Mouse (Mus musculus): ENCODE data around the gene Tpm3. TPM values are rescaled to one million over a fixed set of nuclear protein-coding genes. Genes with fewer than 3 reads are reported as not detected.
"Not testable (repeated sequence)": the region's sequence is repeated elsewhere in the genome, so short reads cannot be mapped to it uniquely, and the experiment has no call there.

The Tpm3 gene
- polyA plus RNA-seq, 1 experiment = 103 TPM

DNA sequence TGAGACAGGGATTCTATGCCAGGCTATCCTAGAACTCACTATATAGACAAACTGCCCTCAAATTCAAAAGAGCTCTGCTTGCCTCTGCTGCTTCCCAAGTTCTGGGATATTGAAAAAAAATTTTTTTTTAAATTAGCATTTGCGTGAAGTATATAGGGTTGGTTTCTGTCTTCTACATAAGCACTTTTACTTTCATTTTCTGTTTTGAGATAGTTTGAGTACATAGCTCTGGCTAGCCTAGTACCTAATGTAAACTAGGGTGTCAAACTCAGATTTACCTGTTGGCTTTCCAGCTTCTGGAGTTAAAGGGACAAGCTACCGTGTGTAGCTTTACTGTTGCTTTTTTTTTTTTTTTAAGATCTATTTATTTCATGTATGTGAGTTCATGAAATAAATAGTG lies 29.2 kb downstream of the Tpm3 start:
- Histone ChIP-seq H3K4me1 (ENCODE audit: control insufficient read depth, insufficient read depth, insufficient read length, low read length) (no peaks in the 10 kb centered on the region), H3K27ac (replicated peaks; ENCODE audit: low read depth, low read length) (no peak overlapping the region), H3K4me3 (ENCODE audit: insufficient read depth, low read depth, low read length) (no peak overlapping the region)

DNA sequence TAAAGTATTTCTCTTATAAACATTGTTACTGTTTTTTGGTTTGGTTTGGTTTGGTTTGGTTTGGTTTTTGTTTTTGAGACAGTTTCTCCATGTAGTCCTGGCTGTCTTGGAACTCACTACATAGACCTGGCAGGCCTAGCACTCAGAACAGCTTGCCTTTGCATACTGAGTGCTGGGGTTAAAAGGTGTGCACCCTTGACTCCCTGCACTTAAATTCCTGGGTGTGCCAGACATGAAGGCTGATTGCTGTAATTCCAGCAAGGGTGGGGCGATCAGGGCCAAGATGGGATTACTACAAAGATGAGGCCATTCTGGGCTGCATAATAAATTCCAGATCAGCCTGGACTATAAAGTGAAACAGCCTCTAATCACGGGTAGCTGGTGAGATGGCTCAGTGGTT lies 29.8 kb downstream of the Tpm3 start:
- H3K4me3 ChIP-seq (ENCODE audit: insufficient read depth, low read depth, low read length) = no peak overlapping the region
- no peaks in the 10 kb centered on the region for H3K4me1 ChIP-seq (ENCODE audit: control insufficient read depth, insufficient read depth, insufficient read length, low read length)
- H3K27ac ChIP-seq (replicated peaks; ENCODE audit: low read depth, low read length) = no peak overlapping the region

DNA sequence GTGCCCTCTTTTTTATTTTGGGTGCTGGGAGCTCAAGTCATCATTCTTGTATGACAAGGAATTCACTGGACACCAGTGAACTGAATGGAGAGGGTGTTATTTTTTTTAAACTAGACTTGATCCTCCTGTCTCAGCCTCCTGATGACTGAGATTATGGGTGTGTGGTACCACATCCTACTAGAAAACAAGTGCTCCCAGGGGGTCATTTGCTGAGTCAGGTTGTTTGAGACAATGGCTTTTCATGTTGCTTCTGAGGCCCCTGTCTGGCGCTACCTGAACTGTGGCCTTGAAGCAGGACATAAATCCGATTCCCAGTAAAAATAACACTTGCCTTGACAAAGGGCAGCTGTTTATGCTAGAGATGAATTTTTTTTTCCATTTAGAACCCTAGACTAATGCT lies 30.7 kb downstream of the Tpm3 start:
- Histone ChIP-seq H3K4me3 (ENCODE audit: insufficient read depth, low read depth, low read length) (no peak overlapping the region), H3K27ac (replicated peaks; ENCODE audit: low read depth, low read length) (no peak overlapping the region), H3K4me1 (ENCODE audit: control insufficient read depth, insufficient read depth, insufficient read length, low read length) (no peaks in the 10 kb centered on the region)

DNA sequence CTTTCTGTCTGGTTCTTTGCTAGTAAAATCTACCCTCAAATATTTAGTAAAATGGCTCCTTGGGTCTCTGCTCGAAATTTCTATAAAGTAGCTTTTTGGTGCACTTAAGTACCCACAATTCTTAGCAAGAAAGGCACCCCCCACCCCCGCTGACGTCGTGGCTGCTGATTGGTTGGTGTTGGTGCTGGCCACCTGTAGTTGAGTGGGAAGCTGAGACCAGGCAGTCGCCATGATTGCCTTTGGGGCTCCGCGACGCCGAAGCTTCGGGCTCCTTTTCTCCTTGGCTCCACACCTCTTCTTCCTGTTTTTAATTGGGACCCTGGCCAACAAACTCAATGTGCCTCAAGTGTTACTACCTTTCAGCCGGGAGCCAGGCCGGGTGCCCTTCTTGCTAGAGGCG lies 31.5 kb downstream of the Tpm3 start, which contains the start of gene Nup210l:
Gene Nup210l, plus strand, starts transcription at position 195 of the 400 bp plus-strand sequence.
- no peak within 1 kb of the TSS for H3K27ac ChIP-seq (replicated peaks; ENCODE audit: low read depth, low read length)
- H3K4me1 ChIP-seq (ENCODE audit: control insufficient read depth, insufficient read depth, insufficient read length, low read length) = no peaks in the 10 kb centered on the region
- no peak within 1 kb of the TSS for H3K4me3 ChIP-seq (ENCODE audit: insufficient read depth, low read depth, low read length)

DNA sequence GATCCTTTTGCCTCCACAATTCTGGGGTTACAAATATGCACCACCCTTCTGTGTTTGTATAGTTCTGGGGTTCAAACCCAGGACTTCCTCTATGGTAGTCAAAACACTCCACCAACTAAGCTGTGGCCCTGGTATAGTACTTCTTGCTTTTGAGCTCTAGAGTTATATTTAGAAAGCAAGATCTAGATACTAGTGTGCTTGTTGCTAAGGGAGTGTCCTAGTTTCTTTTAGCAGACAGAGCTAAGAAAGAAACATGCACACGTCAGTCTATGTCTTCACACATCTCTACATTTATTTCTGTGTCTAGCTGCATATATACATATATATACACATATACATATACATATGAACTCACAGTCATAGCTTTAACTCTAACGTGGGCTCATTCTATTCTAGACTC lies 39.3 kb downstream of the Tpm3 start:
- Histone ChIP-seq H3K4me1 (ENCODE audit: control insufficient read depth, insufficient read depth, insufficient read length, low read length) (no peaks in the 10 kb centered on the region), H3K27ac (replicated peaks; ENCODE audit: low read depth, low read length) (no peak overlapping the region), H3K4me3 (ENCODE audit: insufficient read depth, low read depth, low read length) (no peak overlapping the region)

DNA sequence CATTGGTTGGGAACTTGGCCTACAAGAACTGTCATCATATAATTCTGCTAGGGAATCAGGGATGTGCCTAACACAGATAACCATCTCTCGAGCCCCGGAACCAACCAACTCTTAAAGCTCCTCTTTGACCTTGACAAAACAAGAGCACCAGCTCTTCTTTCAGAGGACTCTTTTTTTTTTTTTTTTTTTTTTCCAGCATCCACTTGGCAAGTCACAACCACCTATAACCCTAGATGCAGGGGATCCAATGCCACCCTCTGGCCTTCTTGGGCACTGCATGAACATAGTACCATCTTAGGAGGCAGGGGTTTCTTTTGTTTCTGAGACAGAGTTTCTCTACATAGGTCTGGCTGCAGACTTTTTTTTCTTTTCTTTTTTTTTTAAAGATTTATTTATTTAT lies 41.9 kb downstream of the Tpm3 start:
- Histone ChIP-seq H3K4me3 (ENCODE audit: insufficient read depth, low read depth, low read length) (no peak overlapping the region), H3K27ac (replicated peaks; ENCODE audit: low read depth, low read length) (no peak overlapping the region)

DNA sequence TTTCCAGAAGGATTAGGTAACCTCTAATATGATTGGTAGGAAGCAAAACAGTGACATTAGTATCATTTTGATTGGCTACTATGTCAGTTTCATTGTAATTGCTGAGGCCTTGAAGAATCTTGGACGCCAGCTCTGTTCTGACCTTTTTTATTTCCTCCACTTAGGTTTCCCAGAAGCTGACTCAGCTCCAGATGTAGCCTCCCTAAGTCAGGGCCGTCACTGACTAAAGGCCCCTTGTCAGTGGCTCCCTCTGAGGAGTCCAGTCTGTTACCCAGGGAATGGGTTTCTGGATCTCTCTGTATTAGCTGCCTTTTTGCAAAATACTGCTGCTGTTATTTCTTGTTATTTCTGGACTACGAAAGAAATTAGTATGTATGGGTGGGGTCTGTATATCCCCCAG lies 43.1 kb downstream of the Tpm3 start:
- no peak overlapping the region for H3K27ac ChIP-seq (replicated peaks; ENCODE audit: low read depth, low read length)
- no peak overlapping the region for H3K4me3 ChIP-seq (ENCODE audit: insufficient read depth, low read depth, low read length)
- H3K4me1 ChIP-seq (ENCODE audit: control insufficient read depth, insufficient read depth, insufficient read length, low read length) = no peaks in the 10 kb centered on the region

More for the DNA sequence above, 41.9 kb downstream of the Tpm3 start:
- H3K4me1 ChIP-seq (ENCODE audit: control insufficient read depth, insufficient read depth, insufficient read length, low read length) = no peaks in the 10 kb centered on the region

DNA sequence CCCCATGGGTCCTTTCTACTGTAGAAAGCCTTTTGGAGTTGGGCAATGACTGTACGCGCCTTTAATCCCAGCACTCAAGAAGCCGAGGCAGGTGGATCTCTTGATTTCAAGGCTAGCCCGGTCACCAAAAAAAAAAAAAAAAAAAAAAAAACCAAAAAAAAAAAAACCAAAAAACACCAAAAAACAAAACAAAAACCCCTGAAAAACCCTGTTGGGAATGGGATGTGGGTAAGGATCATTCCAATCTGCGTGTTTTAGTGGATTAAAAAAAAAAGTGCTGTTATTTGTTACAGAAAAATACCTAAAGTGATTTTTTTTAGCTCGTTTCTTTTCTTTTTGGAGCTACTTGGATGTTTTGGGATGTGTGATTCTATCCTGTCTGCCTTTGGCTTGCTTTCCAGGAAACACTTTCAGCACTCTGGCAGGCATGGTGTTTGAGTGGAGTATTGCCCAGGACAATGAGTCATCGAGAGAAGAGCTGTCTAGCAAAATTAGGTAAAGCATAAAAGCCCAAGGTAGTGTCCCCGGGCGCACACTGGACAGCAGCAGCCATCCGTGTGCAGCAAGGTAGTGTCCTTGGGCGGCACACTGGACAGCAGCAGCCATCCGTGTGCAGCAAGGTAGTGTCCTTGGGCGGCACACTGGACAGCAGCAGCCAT lies 45.8 kb downstream of the Tpm3 start:
- Histone ChIP-seq H3K27ac (replicated peaks; ENCODE audit: low read depth, low read length) (no peak overlapping the region), H3K4me1 (ENCODE audit: control insufficient read depth, insufficient read depth, insufficient read length, low read length) (no peaks in the 10 kb centered on the region), H3K4me3 (ENCODE audit: insufficient read depth, low read depth, low read length) (no peak overlapping the region)

DNA sequence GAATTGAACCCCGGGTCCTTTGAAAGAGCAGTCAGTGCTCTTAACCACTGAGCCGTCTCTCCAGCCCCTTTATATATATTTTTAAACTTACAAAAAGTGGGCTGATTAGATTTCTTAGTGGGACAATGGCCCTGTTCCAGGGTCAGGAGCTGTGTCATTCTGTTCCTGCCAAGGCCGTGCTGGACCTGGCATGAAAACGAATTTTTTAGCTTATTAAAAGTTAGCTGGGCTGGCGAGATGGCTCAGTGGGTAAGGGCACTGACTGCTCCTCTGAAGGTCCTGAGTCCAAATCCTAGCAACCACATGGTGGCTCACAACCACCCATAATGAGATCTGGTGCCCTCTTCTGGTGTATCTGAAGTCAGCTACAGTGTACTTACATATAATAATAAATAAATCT lies 49.6 kb downstream of the Tpm3 start:
- H3K4me1 ChIP-seq (ENCODE audit: control insufficient read depth, insufficient read depth, insufficient read length, low read length); H3K27ac ChIP-seq (replicated peaks; ENCODE audit: low read depth, low read length); H3K4me3 ChIP-seq (ENCODE audit: insufficient read depth, low read depth, low read length): not testable (repeated sequence)

DNA sequence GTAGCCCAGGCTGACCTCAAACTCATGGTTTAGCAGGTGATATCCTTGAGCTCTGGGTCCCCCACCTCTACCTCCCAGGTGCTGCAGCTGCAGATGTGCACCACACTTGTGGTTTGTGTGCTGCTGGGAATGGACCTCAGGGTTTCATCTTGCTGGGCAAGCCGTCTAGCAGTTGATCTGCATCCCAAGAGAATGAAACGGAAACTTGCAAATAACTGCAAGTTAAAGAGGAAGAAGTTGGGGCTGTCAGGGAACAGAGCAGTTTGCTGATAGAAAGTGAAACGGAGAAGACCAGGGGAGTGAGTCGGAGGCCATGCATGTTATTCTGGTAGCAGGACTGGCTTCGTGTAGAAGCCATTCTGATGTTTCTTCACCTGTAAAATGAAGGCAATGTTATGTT lies 53.3 kb downstream of the Tpm3 start:
- no peaks in the 10 kb centered on the region for H3K4me1 ChIP-seq (ENCODE audit: control insufficient read depth, insufficient read depth, insufficient read length, low read length)
- no peak overlapping the region for H3K27ac ChIP-seq (replicated peaks; ENCODE audit: low read depth, low read length)
- no peak overlapping the region for H3K4me3 ChIP-seq (ENCODE audit: insufficient read depth, low read depth, low read length)

DNA sequence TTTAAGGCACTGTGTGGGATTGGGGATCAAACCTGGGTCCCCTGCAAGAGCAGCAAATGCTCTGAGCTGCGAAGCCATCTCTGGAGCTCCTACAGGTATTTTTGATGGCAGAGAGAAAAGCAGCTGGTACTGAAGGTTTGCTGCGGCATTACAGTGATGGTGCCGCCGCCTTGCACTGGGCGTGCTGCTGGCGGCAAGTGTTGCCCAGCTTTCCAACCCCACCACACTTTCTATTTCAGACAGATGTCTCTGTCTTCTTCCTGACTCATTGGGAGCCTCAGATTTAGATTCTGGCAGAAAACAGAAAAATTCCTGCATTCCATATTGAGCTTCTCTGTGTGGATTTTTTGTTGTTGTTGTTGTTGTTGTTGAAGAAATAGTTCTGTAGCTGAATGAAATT lies 55.4 kb downstream of the Tpm3 start:
- Histone ChIP-seq H3K4me3 (ENCODE audit: insufficient read depth, low read depth, low read length) (no peak overlapping the region), H3K4me1 (ENCODE audit: control insufficient read depth, insufficient read depth, insufficient read length, low read length) (no peaks in the 10 kb centered on the region), H3K27ac (replicated peaks; ENCODE audit: low read depth, low read length) (no peak overlapping the region)

DNA sequence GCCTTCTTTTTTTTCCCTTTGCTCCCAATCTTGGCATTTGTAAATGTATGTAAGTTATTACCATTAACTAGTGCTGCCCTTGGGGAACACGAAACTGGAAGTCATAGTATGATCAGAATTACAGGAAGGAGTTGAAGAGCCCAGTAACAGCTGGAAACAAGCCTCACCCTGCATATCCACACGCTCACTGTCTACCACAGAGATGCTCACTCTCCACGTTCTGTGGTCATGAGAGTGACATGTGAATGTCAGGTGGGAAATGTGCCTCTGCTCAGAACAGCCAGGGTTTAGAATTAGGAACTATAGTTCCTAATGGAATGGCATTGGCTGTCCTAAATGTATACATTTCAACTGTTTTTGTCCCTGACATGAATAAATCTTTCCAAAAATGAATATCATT lies 60.3 kb downstream of the Tpm3 start:
- Histone ChIP-seq H3K27ac (replicated peaks; ENCODE audit: low read depth, low read length) (no peak overlapping the region), H3K4me3 (ENCODE audit: insufficient read depth, low read depth, low read length) (no peak overlapping the region), H3K4me1 (ENCODE audit: control insufficient read depth, insufficient read depth, insufficient read length, low read length) (no peaks in the 10 kb centered on the region)

DNA sequence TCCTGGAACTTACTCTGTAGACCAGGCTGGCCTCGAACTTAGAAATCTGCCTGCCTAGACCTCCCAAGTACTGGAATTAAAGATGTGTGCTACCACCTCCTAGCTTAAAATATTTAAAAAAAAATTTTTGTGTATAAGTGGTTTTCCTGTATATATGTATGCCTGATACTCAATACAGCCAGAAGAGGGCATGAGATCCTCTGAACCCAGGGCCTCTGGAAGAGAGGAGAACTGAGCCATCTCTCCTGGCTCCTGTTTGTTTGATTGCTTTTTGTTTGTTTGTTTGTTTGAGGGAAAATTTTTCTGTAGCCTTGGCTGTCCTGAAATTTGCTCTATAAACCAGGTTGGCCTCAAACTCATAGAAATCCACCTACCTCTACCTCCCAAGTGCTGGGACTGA lies 60.9 kb downstream of the Tpm3 start:
- Histone ChIP-seq H3K4me3 (ENCODE audit: insufficient read depth, low read depth, low read length) (no peak overlapping the region), H3K27ac (replicated peaks; ENCODE audit: low read depth, low read length) (no peak overlapping the region), H3K4me1 (ENCODE audit: control insufficient read depth, insufficient read depth, insufficient read length, low read length) (no peaks in the 10 kb centered on the region)

DNA sequence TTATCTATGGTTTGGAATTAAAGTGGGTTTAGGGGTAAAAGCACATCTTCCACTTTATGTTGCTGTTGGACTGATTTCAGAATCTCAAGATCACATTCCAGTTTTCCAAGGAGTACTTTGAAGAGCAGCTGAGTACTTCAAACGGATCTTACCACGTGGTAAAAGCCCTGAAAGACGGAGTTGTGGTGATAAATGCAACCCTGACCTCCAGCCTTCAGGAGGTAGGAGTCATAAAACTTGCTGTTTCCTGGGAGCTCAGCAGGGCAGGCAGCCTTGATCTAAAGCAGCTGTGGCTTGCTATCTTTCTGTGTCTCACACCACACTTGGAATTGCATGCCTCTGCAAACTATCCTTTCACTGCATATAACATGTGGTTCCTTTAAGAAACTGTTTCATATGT lies 62.0 kb downstream of the Tpm3 start:
- Histone ChIP-seq H3K4me3 (ENCODE audit: insufficient read depth, low read depth, low read length) (no peak overlapping the region), H3K4me1 (ENCODE audit: control insufficient read depth, insufficient read depth, insufficient read length, low read length) (no peaks in the 10 kb centered on the region), H3K27ac (replicated peaks; ENCODE audit: low read depth, low read length) (no peak overlapping the region)

DNA sequence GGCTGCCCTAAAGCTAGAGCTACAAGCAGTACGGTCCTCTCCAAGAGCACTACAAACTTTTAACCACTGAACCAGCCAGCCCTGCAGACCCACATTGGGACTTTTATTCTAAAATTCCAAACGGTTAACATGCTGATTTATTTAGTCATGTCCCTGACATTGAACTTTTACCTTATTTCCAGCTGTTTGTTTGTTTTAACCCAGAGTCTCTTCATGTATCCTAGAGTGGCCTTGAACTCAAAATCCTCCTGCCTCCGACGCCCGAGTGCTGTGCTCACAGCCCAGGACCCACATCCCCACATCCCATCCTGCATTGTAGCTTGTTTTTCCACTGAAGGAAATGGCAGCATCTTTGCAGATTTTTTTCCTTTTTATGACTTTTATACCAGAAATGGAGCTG lies 62.5 kb downstream of the Tpm3 start:
- H3K4me1 ChIP-seq (ENCODE audit: control insufficient read depth, insufficient read depth, insufficient read length, low read length) = no peaks in the 10 kb centered on the region
- no peak overlapping the region for H3K27ac ChIP-seq (replicated peaks; ENCODE audit: low read depth, low read length)
- no peak overlapping the region for H3K4me3 ChIP-seq (ENCODE audit: insufficient read depth, low read depth, low read length)

DNA sequence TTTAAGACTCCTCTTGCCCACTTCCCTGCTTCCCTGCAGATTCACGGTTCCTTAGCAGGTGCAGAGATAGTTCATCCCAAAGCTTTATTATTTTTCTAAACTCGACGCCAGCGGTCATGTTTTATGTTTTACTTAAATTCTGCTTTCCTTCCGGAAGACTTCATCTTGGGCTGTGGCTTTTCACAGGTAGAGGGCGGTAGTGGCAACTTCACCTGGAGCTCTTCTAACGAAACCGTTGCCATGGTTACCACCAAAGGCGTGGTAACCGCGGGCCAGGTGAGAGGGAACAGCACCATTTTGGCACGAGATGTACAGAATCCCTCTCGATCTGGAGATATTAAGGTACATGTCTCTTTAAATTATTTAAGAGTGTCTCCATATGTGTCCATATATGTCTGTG lies 64.2 kb downstream of the Tpm3 start:
- no peak overlapping the region for H3K27ac ChIP-seq (replicated peaks; ENCODE audit: low read depth, low read length)
- H3K4me3 ChIP-seq (ENCODE audit: insufficient read depth, low read depth, low read length) = no peak overlapping the region
- no peaks in the 10 kb centered on the region for H3K4me1 ChIP-seq (ENCODE audit: control insufficient read depth, insufficient read depth, insufficient read length, low read length)

DNA sequence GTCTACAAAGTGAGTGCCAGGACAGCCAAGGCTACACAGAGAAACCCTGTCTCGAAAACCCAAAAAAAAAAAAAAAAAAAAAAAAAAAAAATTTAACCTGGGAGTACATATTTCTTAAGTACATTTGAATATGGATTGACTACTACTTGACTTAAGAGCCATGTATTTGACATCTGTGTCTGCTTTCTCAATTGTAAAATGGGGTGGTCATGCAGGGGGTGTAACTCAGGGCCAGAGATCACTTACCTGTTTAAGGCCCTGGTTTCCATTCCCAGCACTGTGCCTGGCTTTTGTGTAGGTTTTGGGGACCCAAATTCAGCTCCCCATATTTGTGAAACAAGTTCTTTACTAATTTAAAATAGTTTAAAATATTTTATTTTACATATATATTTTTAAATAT lies 65.2 kb downstream of the Tpm3 start:
- no peak overlapping the region for H3K4me3 ChIP-seq (ENCODE audit: insufficient read depth, low read depth, low read length)
- H3K27ac ChIP-seq (replicated peaks; ENCODE audit: low read depth, low read length) = no peak overlapping the region
- H3K4me1 ChIP-seq (ENCODE audit: control insufficient read depth, insufficient read depth, insufficient read length, low read length) = no peaks in the 10 kb centered on the region

All from brown adipose tissue, adult 24 weeks (tissue).